Mouse (Mus musculus) G1E-ER4 (cell line): ENCODE measurements around the gene Olfr70. TPM values are rescaled to one million over a fixed set of nuclear protein-coding genes. Genes with fewer than 3 reads are reported as not detected.

Source experiments
- GATA1 ChIP-seq: IDR thresholded peaks from one replicate; pipeline ENCODE4 v1.8.0; 2012; ENCODE audit warnings: low read length, inconsistent platforms
- polyA plus RNA-seq: library from polyadenylated mRNA; stranded (reverse); fragments of >175 nt; gene quantifications from 2 replicates; pipeline ENCODE4 v1.2.3, GENCODE M21; 2012

The Olfr70 gene
- polyA plus RNA-seq: not detected in 2 replicates

DNA sequence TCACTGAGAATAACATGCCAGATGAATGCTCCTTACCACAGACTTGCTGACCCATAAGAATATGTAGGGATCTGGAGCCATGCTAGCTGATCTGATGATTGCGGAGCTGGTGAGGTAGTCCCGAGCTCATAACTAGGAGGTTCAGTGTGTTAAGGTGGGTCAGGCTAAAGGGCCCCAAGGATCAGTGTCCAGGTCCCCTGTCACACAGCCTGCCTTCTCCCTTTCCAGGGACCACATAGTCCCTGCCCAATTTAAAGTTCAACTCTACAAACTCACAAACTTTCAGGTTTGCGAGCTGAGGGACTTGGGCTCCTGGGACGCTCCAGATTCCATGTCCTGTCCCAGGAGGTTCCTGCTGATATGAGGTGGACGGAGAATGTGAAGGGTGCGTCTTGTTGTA, at the start of gene Olfr70:
Gene Olfr70, minus strand, starts transcription at position 101 of the 400 bp plus-strand sequence.
- TF ChIP-seq GATA1: no peak

DNA sequence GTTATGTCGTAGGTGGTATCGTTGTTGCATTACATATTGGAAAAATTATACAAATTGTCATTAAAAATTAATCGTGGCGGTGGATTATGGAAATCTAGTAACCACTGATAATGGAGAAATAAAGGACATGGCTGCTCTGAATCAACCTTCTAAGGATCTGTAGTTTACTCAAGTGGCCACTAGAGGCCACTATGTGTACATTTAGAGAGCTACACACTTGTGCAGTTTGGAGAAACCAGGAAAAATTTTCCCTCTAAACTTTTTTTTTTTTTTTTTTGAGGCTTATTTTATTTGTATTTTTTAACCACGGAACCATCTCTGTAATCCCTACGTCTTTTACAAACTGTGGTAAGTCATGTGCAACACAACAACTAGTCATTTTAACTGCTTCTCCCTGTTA, 44.6 kb upstream of the Olfr70 start:
- no peak for TF ChIP-seq GATA1

DNA sequence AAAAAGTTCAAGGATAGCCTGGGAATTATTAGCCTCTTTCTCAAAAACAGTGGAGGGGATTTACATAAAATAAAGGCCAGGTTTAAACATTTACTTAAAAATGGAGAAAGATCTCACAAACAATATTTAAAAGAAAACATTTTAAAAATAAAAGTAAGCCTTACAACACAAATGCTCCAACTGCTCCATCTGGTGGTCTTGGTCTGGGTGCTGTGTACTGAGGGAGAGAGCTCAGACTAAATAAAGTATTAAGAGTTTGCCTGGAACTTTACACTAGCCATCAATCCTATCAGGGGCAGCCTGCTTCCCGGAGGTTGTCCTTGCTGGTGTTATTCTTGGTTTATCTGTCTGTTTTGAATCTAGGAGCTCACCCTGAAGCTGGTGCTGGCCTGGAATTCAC, 42.5 kb upstream of the Olfr70 start:
- no peak for TF ChIP-seq GATA1

DNA sequence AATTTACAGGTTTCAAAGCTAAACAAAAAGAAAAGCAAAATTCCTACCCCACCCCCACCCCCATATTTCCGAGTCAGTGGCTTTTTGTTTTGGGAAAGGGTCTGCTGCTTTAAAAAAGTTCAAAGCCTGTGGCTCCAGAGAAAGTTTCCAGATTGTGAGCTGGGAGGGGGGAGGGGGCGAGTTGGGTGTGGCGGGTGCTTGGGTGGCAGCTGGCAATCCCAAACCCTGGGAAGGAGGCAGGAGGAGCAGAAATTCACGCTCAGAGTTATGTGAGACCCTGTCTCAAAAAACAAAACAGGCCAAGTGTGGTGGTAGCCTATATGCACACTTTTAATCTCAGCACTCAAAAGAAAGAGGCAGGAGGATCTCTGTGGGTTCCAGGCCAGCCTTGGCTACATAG, 42.0 kb upstream of the Olfr70 start:
- no peak for TF ChIP-seq GATA1

DNA sequence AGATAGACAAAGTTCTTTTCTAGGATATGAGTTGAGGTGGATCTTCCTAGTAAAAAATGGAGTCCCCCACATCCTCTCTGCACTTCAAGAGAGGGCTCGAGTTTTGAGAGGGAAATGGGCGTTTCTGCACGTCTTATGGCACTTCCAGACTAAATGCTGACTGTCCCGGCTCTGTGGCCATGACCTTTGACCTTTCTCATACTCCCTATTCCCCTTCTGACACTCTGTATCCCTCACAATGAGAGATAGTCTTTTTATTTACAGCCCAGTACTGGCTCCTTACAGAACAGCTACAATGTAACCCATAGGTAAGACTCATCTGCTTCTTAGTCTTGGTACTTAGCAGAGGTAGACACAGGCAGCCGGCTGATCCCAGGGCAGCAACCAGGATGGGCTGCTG, 40.9 kb upstream of the Olfr70 start:
- TF ChIP-seq GATA1: no peak

DNA sequence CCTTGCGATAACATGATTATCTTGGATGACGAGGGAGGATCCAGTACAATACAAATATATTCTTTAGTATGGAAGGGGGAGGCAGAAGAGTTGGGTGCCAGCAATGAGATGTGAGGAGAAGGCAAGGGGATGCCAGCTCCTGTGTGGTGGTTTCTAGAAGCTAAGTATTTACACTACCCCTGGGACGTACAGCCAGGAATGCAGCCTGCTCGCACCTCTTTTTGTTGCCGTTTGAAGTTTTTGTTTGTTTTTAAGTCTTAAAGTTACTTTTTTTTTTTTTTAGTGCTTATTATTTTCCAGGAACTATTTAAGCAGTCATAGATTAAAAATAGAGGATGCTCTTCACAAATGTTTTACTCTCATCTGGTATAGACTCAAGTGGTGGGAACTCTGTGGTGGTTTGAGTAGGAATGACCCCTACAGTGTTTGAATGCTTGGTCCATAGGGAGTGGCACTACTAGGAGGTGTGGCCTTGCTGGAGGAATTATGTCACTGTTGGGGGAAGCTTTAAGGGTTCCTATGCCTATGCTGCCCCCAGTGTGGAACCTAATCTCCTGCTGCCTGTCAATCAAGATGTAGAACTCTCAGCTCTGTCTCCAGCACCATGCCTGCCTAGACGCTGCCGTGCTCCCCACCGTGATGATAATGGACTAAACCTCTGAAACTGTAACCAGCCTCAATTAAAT, 38.5 kb upstream of the Olfr70 start:
- no peak for TF ChIP-seq GATA1

DNA sequence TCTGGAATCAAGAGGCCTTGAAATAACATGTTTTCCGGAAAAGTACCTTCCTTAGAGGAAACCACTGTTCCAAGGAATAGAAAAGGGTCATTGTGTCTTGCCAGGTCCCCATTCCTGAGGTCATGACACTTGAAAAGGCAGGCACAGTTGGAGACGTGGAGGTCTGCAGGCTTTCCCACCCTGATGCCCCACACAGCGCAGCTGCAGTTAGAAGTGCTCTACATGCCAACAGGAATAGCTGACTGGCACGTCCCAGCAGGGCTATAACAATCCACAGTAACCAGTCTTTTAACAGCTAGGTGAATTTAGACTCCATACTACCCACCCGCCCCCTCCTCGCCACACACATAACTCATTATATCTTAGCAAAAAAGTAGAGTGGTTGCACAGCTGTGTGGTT, 36.5 kb upstream of the Olfr70 start:
- no peak for TF ChIP-seq GATA1

DNA sequence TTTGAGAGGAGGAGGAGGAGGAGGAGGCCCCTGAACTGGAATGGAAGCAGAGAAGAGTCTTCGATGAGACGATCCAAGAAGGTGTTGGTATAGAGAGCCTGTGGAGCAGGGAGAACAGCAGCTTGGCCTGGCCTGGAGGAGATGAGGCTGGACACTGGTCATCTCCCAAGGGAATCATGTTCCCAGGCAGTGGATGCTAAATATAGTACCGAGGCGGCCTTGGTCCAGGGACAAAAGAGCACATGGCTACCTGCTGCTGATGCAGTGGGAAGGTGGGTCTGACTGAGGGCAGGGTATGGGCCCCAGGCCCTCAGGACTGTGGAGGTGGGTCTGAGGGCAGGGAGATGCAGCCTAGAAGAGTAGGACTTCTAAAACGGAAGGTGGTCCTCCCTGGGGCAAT, 32.6 kb upstream of the Olfr70 start:
- TF ChIP-seq GATA1: no peak

DNA sequence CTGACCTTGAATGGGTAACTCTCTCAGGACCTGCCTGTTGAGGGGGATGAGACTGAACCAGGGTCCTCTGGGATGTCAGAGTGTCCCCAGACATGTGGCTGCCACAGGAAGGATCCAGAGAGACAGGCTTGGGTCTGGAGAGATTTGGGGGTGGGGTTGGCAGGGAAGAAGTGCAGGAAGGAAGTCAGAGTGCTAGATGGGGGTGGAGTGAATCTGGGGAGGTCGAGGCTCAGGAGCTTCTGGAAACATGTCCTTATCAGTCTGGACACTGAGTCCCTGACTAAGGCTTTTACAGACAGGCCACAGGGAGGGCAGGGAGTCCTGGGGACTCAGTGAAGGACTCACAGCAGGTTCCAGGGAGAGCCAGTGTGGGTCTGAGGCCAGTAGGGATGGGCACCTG, 31.6 kb upstream of the Olfr70 start:
- no peak for TF ChIP-seq GATA1

DNA sequence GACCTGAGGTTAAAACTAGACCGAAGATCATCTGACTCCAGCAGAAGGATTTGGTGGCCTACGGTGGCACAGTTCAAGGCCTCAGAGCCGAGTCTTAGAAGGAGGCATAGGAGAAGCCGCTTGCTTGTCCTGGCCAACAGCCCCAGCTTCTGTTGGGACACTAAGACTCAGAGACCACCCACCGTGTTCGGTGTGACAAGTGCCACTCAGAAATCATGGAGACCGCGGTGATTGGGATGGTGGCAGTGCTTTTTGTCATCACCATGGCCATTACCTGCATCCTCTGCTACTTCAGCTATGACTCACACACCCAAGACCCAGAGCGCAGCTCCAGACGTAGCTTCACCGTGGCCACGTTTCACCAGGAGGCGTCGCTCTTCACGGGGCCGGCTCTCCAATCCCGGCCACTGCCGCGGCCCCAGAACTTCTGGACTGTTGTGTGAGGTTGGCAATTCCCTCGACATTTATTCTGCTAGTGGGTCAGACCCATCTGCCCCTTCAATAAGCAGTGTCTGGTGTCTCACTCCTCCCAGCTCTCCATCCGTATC, 30.2 kb upstream of the Olfr70 start:
- no peak for TF ChIP-seq GATA1

DNA sequence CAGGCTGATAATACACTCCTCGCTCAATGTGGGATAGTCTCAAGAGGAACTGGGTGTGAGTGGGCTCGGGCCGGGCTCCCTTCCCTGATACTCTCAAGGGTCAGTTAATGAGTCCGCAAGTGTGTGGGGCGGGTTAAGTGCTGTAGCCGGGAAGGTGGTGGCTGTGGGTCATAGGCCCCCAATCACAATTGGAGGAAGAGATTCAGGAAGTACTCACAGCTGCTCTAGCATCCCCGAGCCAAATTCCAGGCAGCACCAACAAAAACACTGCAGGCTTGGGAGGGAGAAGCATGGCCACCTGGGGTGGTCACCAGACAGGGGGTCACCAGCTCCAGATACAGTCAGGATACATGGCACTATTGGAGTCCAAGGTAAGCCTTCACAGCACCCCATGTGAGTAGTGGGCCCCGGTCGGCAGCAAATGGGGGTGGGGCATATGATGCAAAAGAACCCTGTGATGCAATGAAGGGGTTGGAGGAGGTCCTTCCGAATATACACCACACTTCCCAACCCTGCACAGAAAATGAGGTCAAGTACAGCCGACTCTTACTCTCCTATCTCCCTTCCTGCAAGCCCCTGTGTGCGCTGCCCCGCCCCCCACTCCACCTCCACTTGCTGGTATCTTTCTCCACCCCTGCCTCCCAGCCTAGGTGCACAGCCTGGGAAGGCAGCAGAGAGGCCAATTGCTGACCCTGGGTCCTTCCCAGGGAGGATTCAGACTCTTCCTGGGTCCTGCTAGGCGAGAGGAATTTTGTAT, 29.4 kb upstream of the Olfr70 start, which contains the start of gene Spaar:
Gene Spaar, plus strand, starts transcription at position 241 of the 757 bp plus-strand sequence.
- no peak for TF ChIP-seq GATA1

DNA sequence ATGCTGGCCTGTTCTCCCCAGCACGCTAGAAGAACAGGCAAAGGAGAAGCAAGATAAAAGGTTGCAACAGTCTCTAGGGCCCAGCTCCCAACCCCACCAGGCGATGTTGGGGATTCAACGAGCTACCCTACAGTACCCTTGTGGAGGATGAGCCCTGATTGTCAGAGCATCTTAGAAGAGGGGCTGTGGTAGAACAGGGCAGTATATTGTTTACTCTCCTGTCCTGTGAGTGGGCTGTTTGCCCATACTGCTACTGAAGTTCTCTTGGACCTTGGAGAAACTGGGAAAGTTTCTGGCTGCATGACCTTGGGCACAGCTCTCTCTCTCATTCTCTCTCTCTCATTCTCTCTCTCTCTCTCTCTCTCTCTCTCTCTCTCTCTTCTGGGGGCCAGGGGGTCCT, 28.5 kb upstream of the Olfr70 start:
- no peak for TF ChIP-seq GATA1

DNA sequence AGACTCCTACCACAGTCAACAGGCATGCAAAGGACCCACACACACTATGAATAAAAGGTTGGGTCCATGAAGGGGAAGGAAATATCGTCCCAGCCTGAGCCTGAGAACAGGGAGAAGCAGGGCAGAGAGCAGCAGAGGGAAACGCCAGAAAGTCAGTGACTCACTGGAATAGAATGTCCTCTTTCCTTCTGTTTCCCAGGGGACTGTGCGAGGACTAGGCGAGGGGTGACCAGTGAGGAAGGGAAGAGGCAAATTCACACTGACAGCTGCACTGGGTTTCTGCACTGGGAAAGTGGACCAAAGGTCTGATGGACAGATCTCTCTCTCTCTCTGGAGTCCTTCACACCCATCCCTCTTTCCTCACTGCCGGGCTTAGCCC, 28.0 kb upstream of the Olfr70 start:
- no peak for TF ChIP-seq GATA1

DNA sequence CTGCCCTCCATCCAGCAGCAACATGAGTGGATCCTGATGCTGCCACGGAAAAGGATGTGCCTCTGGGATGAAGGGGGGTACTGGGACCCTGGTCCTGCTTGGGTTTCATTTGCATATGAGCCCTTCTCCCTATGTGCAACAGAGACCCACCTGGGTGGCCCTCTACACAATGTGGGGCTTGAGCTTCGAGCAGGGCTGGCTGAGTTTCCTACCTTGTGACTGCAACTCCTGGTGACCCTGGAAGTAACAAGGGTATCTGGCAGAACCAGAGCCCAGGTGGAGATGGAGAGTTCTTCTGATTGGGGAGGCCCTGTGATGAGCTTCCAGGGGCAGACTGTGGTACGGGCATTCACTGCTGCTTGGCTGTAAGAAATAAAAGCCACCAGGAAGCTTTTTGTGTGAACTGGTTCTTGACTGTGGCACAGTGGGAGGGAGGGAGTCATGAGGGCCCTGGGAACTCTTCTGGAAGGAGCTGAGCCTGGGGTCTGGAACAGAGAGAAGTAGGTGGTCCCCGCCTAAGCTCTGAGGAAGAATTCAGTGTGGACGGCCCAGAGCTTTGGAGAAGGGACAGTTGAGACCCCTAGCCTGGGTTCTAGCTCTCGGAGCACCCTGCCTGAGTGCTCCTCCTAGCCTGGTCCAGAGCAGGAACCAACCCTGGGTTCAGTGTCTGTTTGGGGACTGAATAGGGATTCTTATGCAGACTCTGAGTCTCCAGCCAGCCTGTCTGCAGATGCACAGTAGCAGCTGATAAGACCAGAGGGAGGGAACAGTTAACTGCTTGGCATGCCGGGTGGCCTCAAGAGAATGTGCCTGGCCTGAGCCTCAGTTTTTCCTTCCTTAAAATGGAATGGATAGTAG, 27.3 kb upstream of the Olfr70 start:
- TF ChIP-seq GATA1: no peak

DNA sequence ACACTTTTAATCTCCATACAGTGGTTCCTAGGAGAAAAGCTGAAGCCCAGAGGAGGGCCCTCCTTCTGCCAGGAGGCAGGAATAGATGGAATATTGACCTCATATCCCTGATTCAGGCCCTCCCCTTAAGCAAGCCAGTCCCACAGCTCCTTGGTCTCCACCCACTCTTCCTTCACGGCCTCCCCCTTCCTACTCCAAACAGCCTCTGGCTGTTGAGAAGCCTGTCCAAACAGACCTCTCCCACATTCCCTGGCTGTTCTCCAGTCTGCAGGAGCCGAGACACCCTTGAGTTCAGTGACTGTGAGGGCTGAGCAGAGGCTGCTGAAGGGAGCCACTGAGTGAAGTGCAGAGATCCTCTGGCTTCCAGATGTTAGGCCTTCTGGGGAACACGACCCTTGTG, 26.4 kb upstream of the Olfr70 start, which contains the start of gene Hrct1:
Gene Hrct1, plus strand, starts transcription at position 194 of the 400 bp plus-strand sequence.
- no peak for TF ChIP-seq GATA1

DNA sequence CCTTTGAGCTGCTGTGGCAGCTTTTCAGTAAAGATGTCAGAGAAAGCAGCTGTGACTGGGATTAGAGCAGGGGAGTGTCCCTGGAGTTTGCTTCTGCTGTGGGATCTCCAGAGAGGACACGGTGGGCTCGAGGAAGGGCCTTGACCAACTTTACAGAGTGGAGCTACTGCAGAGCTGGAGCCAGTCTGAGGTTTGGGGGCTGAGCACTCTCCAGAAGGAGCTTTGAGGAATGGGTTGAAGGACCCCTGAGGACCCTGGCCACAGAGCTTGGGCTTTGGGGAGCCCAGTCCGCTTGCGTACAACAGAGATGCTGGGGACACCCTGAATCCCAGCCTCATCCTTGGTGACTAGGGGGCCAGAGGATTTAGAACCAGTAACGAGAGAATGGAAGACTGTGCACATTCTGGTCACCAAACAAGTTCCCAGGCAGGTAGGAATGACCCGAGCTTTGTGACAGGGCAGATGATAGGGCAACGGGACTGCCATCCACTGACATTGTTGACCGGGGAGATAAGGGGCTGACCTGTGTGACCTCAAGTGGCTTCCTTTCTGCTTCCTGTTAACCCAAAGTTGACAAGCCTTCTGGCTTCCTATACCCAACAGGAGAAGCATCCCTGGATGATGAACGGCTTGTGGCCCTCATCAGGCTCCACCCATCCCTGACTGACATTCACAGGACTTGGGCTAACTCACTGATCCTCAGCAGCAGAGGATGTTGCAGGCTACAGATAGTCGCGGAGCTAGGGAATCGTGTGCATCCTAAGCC, 25.8 kb upstream of the Olfr70 start:
- TF ChIP-seq GATA1: no peak
